Comparison of ENCODE assay signal across 8 mouse cellular contexts in genomic region chr17:84112411-84113031, GRCm38 (mm10).
A peak's percentile ranks its signal among the peaks of the same experiment; 100 is the strongest.
DNase-seq lines count a peak whose midpoint lies in the region; ATAC-seq and TF ChIP-seq lines count a peak whose summit lies in the region.

No protein-coding gene starts in this region.

- no peaks in the 10 kb centered on the region for H3K36me3 ChIP-seq in heart, postnatal 0 days (replicated peaks; ENCODE audit: control insufficient read depth, insufficient read depth, low read length)
- H3K36me3 ChIP-seq in liver, embryonic 15.5 days (replicated peaks), result no peaks in the 10 kb centered on the region

- no peak for TF ChIP-seq EP300 in heart, postnatal 0 days (IDR thresholded peaks at IDR 0.05; ENCODE audit: low read depth)

- no peaks in the 10 kb centered on the region for H3K9me3 ChIP-seq in heart, postnatal 0 days (replicated peaks; ENCODE audit: control insufficient read depth, low read length)
- H3K9me3 ChIP-seq in liver, embryonic 15.5 days (replicated peaks), result no peaks in the 10 kb centered on the region

- H3K9ac ChIP-seq in heart, postnatal 0 days (replicated peaks; ENCODE audit: low read depth, low read length), result no peak overlapping the region
- no peak overlapping the region for H3K9ac ChIP-seq in liver, embryonic 15.5 days

- H3K27me3 ChIP-seq in heart, postnatal 0 days (ENCODE audit: control insufficient read depth, insufficient read depth, low read length), result no peaks in the 10 kb centered on the region
- no peaks in the 10 kb centered on the region for H3K27me3 ChIP-seq in liver, embryonic 15.5 days

- no peak for DNase-seq in frontal cortex, postnatal 14 days (ENCODE audit: low spot score in 2 of 2)
- peak; percentile 60 for DNase-seq in heart, postnatal 0 days (ENCODE audit: low spot score)
- peak; percentile 67 for DNase-seq in testis, postnatal 14 days (ENCODE audit: low spot score)
- no peak for DNase-seq in thymus, postnatal 25 days
- no peak for DNase-seq in left cerebral cortex, postnatal 25 days (ENCODE audit: low spot score in 2 of 2)

- no peak for TF ChIP-seq CTCF in heart, postnatal 0 days (IDR thresholded peaks at IDR 0.05; ENCODE audit: low read depth)

- peak overlapping the region; percentile 81 for H3K27ac ChIP-seq in brown adipose tissue, adult 24 weeks (replicated peaks; ENCODE audit: low read depth, low read length)
- peak overlapping the region; percentile 53 for H3K27ac ChIP-seq in heart, postnatal 0 days (ENCODE audit: low read depth)
- H3K27ac ChIP-seq in liver, embryonic 15.5 days (replicated peaks), result peak overlapping the region; percentile 46

- 40% methylated on average over 6 of the region's 6 CpGs for WGBS in heart, postnatal 0 days
- 61% methylated on average over 6 of the region's 6 CpGs for WGBS in liver, embryonic 15.5 days (ENCODE audit: insufficient replicate concordance)

- H3K4me1 ChIP-seq in brown adipose tissue, adult 24 weeks (ENCODE audit: control insufficient read depth, insufficient read depth, insufficient read length, low read length), result peaks cover 35% of the 10 kb centered on the region
- H3K4me1 ChIP-seq in heart, postnatal 0 days (ENCODE audit: control insufficient read depth, insufficient read depth), result peaks cover 10% of the 10 kb centered on the region
- H3K4me1 ChIP-seq in liver, embryonic 15.5 days (replicated peaks), result peaks cover 70% of the 10 kb centered on the region

- intact Hi-C loops in left cerebral cortex, postnatal 25 days (cut with DNase I), result loop anchor here (2.0 to 10.0 kb wide), 3 partner anchors 76 to 272 kb away; no protein-coding TSS in a partner anchor

- H3K4me3 ChIP-seq in brown adipose tissue, adult 24 weeks (ENCODE audit: insufficient read depth, low read depth, low read length), result no peak overlapping the region
- H3K4me3 ChIP-seq in heart, postnatal 0 days (ENCODE audit: low read depth, low read length), result no peak overlapping the region
- H3K4me3 ChIP-seq in liver, embryonic 15.5 days (replicated peaks), result no peak overlapping the region

- ATAC-seq in frontal cortex, adult (ENCODE audit: low TSS enrichment), result 0 out of 2 replicates have a peak, but pooled peaks have one; percentile 15
- ATAC-seq in heart, postnatal 0 days (ENCODE audit: insufficient read depth, low read depth), result peak; percentile 28; the same call in 1 of the 2 replicates
- no peak for ATAC-seq in liver, embryonic 15.5 days (ENCODE audit: insufficient read depth)

- H3K4me2 ChIP-seq in heart, postnatal 0 days (ENCODE audit: low read depth, low read length), result no peak overlapping the region
- H3K4me2 ChIP-seq in liver, embryonic 15.5 days, result no peak overlapping the region

Comparison
In these comparisons a context has a peak if more than half of its experiments do, and no peak if none do; other contexts are left out.
1. DNase-seq: peak in heart, postnatal 0 days (single experiment) and testis, postnatal 14 days (single experiment); none in frontal cortex, postnatal 14 days (0 of 2), thymus, postnatal 25 days (single experiment) and left cerebral cortex, postnatal 25 days (0 of 2).
2. Peak in every context shown above with its lines, with median percentiles within 50 percentile points of each other: H3K27ac ChIP-seq.